Mouse (Mus musculus) cerebellum, postnatal 10 days (tissue): ENCODE measurements around the gene Tm4sf4.

ENCODE experiments used
- DNase-seq, 2 experiments: peaks; one replicate each; pipeline ENCODE4 v3.0.0; 2021; ENCODE audit warnings: mixed read lengths in 2 of 2

Tm4sf4 gene

DNA sequence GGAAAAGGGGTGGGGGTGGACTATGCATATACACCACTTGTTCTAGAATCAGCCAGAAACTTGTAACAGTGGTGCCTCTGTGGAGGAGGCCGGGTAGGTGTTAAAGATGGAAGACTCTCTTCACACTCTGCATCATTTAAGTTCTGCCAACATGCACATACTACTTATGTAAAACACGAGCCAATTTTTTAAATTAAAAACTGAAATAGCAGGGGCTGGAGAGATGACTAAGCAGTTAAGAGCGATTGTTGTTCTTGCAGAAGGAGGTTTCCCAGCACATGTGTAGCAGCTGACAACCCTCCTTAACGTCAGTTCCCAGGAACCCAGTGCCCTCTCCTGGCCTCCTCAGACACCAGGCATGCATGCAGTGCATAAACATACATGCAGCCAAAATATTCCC, 55.5 kb downstream of the Tm4sf4 start:
- no peak for DNase-seq

GRCm38 (mm10) chr3:57481981-57482380, 56.9 kb downstream of the Tm4sf4 start:
- no peak for DNase-seq

DNA sequence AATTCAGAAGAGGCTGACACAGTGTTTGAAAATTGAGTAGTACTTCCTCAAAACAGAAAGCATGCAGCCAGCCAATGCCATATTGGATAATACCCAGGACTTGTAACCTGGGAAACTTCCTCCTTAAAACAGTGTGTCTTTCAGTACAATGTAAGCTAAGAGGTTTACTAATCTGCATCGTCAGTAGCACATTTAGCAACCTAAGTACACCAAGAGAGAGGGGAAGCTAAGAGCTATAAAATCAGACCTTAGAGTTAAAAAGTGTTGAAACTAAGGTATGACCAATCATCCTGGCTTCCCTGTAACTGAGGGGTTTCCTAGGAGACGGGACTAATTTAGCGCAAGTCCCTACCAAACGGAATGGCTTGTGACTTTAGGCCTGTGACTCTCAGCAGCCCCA, 61.0 kb downstream of the Tm4sf4 start:
- no peak for DNase-seq

- no peak for DNase-seq
These were observed 62.5 kb downstream of the Tm4sf4 start for GRCm38 (mm10) chr3:57487455-57488153.
